In genomic region chr1:160968643-160969042, GRCm38 (mm10) we compare ENCODE assay signal across 17 mouse cellular contexts. TPM values are rescaled to one million over a fixed set of nuclear protein-coding genes. Genes with fewer than 3 reads are reported as not detected.
A peak's percentile ranks its signal among the peaks of the same experiment; 100 is the strongest.
DNase-seq lines count a peak whose midpoint lies in the region; ATAC-seq and TF ChIP-seq lines count a peak whose summit lies in the region.
"Had no signal": no experiment of that assay in that cellular context is flagged by ENCODE, and none has a peak within 500 bp of the region (broad histone marks: within the 10 kb centered on the region; RNA-seq: fewer than 3 reads in every experiment).

No protein-coding gene starts in this region.

- ATAC-seq in frontal cortex, adult (ENCODE audit: low TSS enrichment) = peak; percentile 90
- ATAC-seq: forebrain, embryonic 13.5 days; forebrain, postnatal 0 days; intestine, embryonic 15.5 days had no signal

- peak; percentile 19 to 42 for DNase-seq in cerebellum, adult 18-20 months
- no peak for DNase-seq in cerebellum, adult 11 months
- no peak for DNase-seq in frontal cortex, postnatal 14 days (ENCODE audit: low spot score in 2 of 2)
- no peak for DNase-seq in layer of hippocampus, adult 2 months (ENCODE audit: low spot score in 2 of 2)
- DNase-seq in layer of hippocampus, adult 11-12 months (ENCODE audit: low spot score) = no peak
- peak; percentile 32 for DNase-seq in skeletal muscle tissue, adult 2 months (ENCODE audit: low read depth, low spot score)
- DNase-seq: adrenal gland, postnatal 10 days; forebrain, postnatal 0 days; heart, adult 2 months; kidney, adult 18-20 months had no signal

- H3K4me3 ChIP-seq in layer of hippocampus, adult 2 months = no peak overlapping the region
- H3K4me3 ChIP-seq: embryonic facial prominence, embryonic 10.5 days; forebrain, embryonic 13.5 days; heart, adult 2 months; heart, embryonic 12.5 days; hindbrain, embryonic 10.5 days; intestine, embryonic 15.5 days had no signal

- TF ChIP-seq CTCF in layer of hippocampus, adult 2 months (conservative IDR thresholded peaks at IDR 0.05) = no peak

- peak overlapping the region; percentile 68 for H3K27ac ChIP-seq in layer of hippocampus, adult 2 months
- H3K27ac ChIP-seq: embryonic facial prominence, embryonic 10.5 days; forebrain, embryonic 13.5 days; heart, adult 2 months; hindbrain, embryonic 10.5 days; hindbrain, embryonic 14.5 days; intestine, embryonic 15.5 days had no signal

RNA-seq across cellular contexts. Expression of gene Serpinc1, which starts 9.7 kb away (rescaled TPM):
- under 1 TPM; 0.44 to 0.49 TPM for total RNA-seq in layer of hippocampus, adult 2 months (2021)

Comparison
In these comparisons a context has a peak if more than half of its experiments do, and no peak if none do; other contexts are left out.
1. DNase-seq: peak in cerebellum, adult 18-20 months (2 of 2) and skeletal muscle tissue, adult 2 months (single experiment); none in cerebellum, adult 11 months (single experiment), frontal cortex, postnatal 14 days (0 of 2), layer of hippocampus, adult 2 months (0 of 2) and layer of hippocampus, adult 11-12 months (single experiment).